Mouse (Mus musculus): ENCODE results near the gene AL731706.1. TPM values are rescaled to one million over a fixed set of nuclear protein-coding genes. Genes with fewer than 3 reads are reported as not detected.

The AL731706.1 gene
- polyA plus RNA-seq, 1 experiment from 2014 or later, result 45.4 TPM

GRCm38 (mm10) chr2:136835882-136836281, 55.3 kb downstream of the AL731706.1 start:
- ATAC-seq (ENCODE audit: insufficient number of reproducible peaks, insufficient read depth, low FRiP score, low read depth), result no peak
- Histone ChIP-seq H3K9me3 (ENCODE audit: control insufficient read depth, low read length) (no peaks in the 10 kb centered on the region), H3K27ac (replicated peaks in 1 of 2; ENCODE audit: control insufficient read depth in 1 of 2, insufficient read depth in 1 of 2, low read depth in 2 of 2, low read length in 2 of 2) (no peak overlapping the region), H3K4me1 (ENCODE audit: control insufficient read depth in 2 of 2, insufficient read depth in 2 of 2, low read length in 2 of 2) (peaks cover 0 to 11% of the 10 kb centered on the region in 2 experiments; a peak in 2 of 4 replicates), H3K9ac (ENCODE audit: low read length) (no peak overlapping the region), H3K36me3 (ENCODE audit: control insufficient read depth, insufficient read depth, low read length) (no peaks in the 10 kb centered on the region), H3K27me3 (ENCODE audit: control insufficient read depth, insufficient read depth, low read length) (no peaks in the 10 kb centered on the region), H3K4me3 (ENCODE audit: control insufficient read depth in 1 of 2, insufficient read depth in 1 of 2, low read depth in 1 of 2, low read length in 2 of 2) (no peak overlapping the region), H3K4me2 (ENCODE audit: low read length) (no peak overlapping the region)
- WGBS, result 71% methylated on average over 3 of the region's 3 CpGs

- WGBS, result 47% methylated on average over 1 of the region's 1 CpGs
- Histone ChIP-seq H3K27ac (replicated peaks in 1 of 2; ENCODE audit: control insufficient read depth in 1 of 2, insufficient read depth in 1 of 2, low read depth in 2 of 2, low read length in 2 of 2) (no peak overlapping the region), H3K4me2 (ENCODE audit: low read length) (no peak overlapping the region), H3K4me3 (ENCODE audit: control insufficient read depth in 1 of 2, insufficient read depth in 1 of 2, low read depth in 1 of 2, low read length in 2 of 2) (no peak overlapping the region), H3K36me3 (ENCODE audit: control insufficient read depth, insufficient read depth, low read length) (no peaks in the 10 kb centered on the region), H3K4me1 (ENCODE audit: control insufficient read depth in 2 of 2, insufficient read depth in 2 of 2, low read length in 2 of 2) (peaks cover 0 to 11% of the 10 kb centered on the region in 2 experiments; a peak in 2 of 4 replicates), H3K27me3 (ENCODE audit: control insufficient read depth, insufficient read depth, low read length) (no peaks in the 10 kb centered on the region), H3K9ac (ENCODE audit: low read length) (no peak overlapping the region), H3K9me3 (ENCODE audit: control insufficient read depth, low read length) (no peaks in the 10 kb centered on the region)
- no peak for ATAC-seq (ENCODE audit: insufficient number of reproducible peaks, insufficient read depth, low FRiP score, low read depth)
These were observed 56.5 kb downstream of the AL731706.1 start for GRCm38 (mm10) chr2:136834715-136835075.

- peaks cover 0 to 11% of the 10 kb centered on the region in 2 experiments; a peak in 2 of 4 replicates for H3K4me1 ChIP-seq (ENCODE audit: control insufficient read depth in 2 of 2, insufficient read depth in 2 of 2, low read length in 2 of 2)
- H3K27ac ChIP-seq (replicated peaks in 1 of 2; ENCODE audit: control insufficient read depth in 1 of 2, insufficient read depth in 1 of 2, low read depth in 2 of 2, low read length in 2 of 2), result no peak overlapping the region
- WGBS, result 71% methylated on average over 3 of the region's 3 CpGs
- H3K4me3 ChIP-seq (ENCODE audit: control insufficient read depth in 1 of 2, insufficient read depth in 1 of 2, low read depth in 1 of 2, low read length in 2 of 2), result no peak overlapping the region
- no peaks in the 10 kb centered on the region for H3K36me3 ChIP-seq (ENCODE audit: control insufficient read depth, insufficient read depth, low read length)
- no peak for ATAC-seq (ENCODE audit: insufficient number of reproducible peaks, insufficient read depth, low FRiP score, low read depth)
- H3K27me3 ChIP-seq (ENCODE audit: control insufficient read depth, insufficient read depth, low read length), result no peaks in the 10 kb centered on the region
- H3K9ac ChIP-seq (ENCODE audit: low read length), result no peak overlapping the region
- H3K9me3 ChIP-seq (ENCODE audit: control insufficient read depth, low read length), result no peaks in the 10 kb centered on the region
- H3K4me2 ChIP-seq (ENCODE audit: low read length), result no peak overlapping the region
These were observed 57.0 kb downstream of the AL731706.1 start for GRCm38 (mm10) chr2:136833976-136834714.

GRCm38 (mm10) chr2:136832936-136833335, 58.3 kb downstream of the AL731706.1 start:
- Histone ChIP-seq H3K4me1 (ENCODE audit: control insufficient read depth in 2 of 2, insufficient read depth in 2 of 2, low read length in 2 of 2) (peaks cover 0 to 2% of the 10 kb centered on the region in 2 experiments; a peak in 1 of 4 replicates), H3K27ac (replicated peaks in 1 of 2; ENCODE audit: control insufficient read depth in 1 of 2, insufficient read depth in 1 of 2, low read depth in 2 of 2, low read length in 2 of 2) (no peak overlapping the region), H3K4me2 (ENCODE audit: low read length) (no peak overlapping the region), H3K4me3 (ENCODE audit: control insufficient read depth in 1 of 2, insufficient read depth in 1 of 2, low read depth in 1 of 2, low read length in 2 of 2) (no peak overlapping the region), H3K27me3 (ENCODE audit: control insufficient read depth, insufficient read depth, low read length) (no peaks in the 10 kb centered on the region), H3K9ac (ENCODE audit: low read length) (no peak overlapping the region), H3K36me3 (ENCODE audit: control insufficient read depth, insufficient read depth, low read length) (no peaks in the 10 kb centered on the region), H3K9me3 (ENCODE audit: control insufficient read depth, low read length) (no peaks in the 10 kb centered on the region)
- 61% methylated on average over 3 of the region's 3 CpGs for WGBS
- ATAC-seq (ENCODE audit: insufficient number of reproducible peaks, insufficient read depth, low FRiP score, low read depth), result peak; percentile 64

Other genes starting within 250 kb of the AL731706.1 start
- gene Snap25, start 177.9 kb downstream of the AL731706.1 start, polyA plus RNA-seq (2014; fragmentation: Nextera tagmentation; extraction: Ambion mirVana), result 0.47 and 1.4 TPM in 2 replicates
- 50.1 and 63.0 TPM in 2 replicates for gene AL731706.2, start 5.7 kb downstream of the AL731706.1 start, polyA plus RNA-seq (2014; fragmentation: Nextera tagmentation; extraction: Ambion mirVana)
- gene Slx4ip, start 171 bp downstream of the AL731706.1 start, polyA plus RNA-seq (2014; fragmentation: Nextera tagmentation; extraction: Ambion mirVana), result 4.0 and 4.8 TPM in 2 replicates
- gene Mkks, start within 50 bp of the AL731706.1 start, polyA plus RNA-seq (2014; fragmentation: Nextera tagmentation; extraction: Ambion mirVana), result 20.2 and 20.7 TPM in 2 replicates
- 12.8 and 15.7 TPM in 2 replicates for gene Jag1, start 225.3 kb upstream of the AL731706.1 start, polyA plus RNA-seq (2014; fragmentation: Nextera tagmentation; extraction: Ambion mirVana)

Data from heart, embryonic 14.5 days (tissue).